Mouse (Mus musculus) frontal cortex, postnatal 14 days (tissue): ENCODE results near the gene Glt8d1.

Source experiments
- DNase-seq, 2 experiments: peaks; one replicate each; pipeline ENCODE4 v3.0.0; 2022; ENCODE audit warnings: low spot score in 2 of 2

The Glt8d1 gene

DNA sequence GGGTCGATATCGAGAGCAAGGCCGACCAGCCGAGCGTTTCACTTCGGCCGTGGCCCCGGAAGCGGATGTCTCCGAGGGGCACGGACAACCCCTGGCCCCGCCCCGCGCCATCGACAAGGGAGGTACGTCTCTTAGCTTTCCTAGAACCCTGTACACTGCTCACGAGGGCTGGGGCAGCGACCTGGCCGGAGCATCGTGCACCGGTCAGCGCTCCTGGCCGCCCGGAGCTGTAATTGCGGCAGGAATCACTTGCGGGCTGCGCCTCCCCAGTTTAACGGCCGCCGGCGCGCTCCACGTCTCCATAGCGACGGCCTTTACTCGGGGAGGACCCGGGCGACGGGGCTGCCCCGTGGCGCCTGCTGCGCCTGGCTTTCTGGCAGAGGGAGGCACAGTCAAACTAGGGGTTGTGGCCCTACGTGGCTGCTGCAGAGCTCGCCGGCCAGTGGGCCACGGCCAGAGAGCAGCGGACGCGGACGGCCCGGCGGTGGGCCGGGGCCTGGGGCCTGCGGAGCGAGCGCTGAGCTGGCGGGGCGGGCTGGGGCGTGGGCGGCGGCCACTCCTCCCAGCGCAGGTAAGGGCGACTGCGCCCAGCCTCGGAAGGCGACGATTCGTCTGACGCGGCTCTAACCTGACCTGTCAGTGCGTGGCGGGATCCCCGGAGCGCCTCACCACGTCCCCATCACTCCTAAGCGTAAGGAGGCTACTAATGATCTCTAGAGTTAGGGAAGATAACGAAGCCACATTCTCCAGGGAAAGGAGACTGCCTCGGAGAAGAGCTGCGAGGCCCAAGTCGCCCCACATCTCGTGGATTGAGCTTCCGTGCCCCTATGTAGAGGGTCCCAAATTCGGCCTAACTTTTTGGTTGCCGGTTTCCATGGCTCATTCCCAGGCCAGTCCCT, at the start of gene Glt8d1, which contains the start of gene Spcs1:
Gene Glt8d1, plus strand, starts transcription at position 94 of the 899 bp plus-strand sequence.
Gene Spcs1, minus strand, starts transcription at position 366 of the 899 bp plus-strand sequence.
- DNase-seq = peak; percentile 75 to 83

DNA sequence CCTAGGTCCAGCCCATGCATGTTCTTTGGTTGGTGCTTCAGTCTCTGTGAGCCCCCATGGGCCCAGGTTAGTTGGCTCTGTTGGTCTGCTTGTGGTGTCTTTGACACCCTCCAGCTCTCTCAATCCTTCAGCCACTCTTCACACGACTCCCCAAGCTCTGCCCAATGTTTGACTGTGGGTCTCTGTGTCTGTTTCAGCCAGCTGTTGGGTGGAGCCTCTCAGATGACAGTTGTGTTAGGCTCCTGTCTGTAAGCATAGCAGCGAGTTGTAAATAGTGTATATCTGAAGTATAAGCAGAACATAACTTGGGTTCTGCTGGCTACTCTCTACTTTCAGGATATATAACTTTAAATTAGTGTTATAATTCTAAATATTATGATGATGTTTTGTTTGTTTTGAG, 42.7 kb upstream of the Glt8d1 start:
- DNase-seq = no peak

DNA sequence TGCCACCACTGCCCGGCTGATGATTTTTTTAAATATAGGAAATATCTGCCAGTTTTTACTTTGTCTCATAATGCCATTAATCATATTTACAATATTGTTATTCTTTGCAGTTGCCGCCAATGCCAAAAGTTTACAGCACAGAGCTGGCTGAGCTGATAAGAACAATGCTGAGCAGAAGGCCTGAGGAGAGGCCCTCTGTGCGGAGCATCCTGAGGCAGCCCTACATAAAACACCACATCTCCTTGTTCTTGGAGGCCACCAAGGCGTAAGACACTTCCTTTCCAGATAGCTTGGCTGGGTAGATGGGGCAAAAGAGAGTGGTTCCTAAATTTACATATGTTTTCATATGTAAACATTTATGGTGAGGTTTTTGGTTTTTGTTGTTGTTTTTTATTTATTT, 42.2 kb upstream of the Glt8d1 start:
- DNase-seq = no peak

DNA sequence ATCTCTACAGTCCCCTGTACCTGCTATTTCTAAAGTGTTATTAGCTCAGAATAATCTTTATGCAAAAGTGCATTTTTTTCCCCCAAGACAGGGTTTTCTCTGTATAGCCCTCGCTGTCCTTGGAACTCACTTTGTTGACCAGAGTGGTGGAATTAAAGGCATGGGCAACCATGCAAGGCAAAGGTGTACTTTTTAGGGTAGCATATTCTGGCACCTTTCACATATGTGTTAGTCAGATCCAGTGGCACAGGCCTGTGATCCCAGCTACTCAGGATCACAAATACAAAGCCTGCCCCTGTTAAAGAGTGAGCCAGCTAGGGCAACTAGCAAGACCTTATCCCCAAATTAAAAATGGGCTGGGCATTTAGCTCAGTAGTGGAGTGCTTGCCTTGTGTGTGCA, 40.8 kb upstream of the Glt8d1 start:
- DNase-seq = no peak

DNA sequence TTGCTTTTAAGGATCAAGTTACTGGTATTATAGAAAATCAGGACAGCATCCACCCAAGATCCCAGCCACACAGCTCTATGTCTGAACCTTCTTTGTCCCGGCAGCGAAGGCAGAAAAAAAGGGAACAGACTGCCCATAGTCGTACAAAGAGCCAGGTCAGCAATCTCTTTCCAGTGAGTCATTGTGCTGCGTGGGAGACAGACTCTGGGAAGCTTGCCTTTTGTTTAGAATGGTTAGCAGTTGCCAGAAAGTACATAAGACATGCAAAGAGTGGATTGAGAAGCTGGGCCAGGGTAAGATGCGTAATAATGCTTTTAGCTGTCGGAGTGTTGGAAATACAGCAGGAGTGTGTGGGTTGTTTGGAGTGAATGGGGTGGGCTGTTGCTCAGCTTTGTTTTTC, 27.0 kb upstream of the Glt8d1 start:
- peak; percentile 18 to 27 for DNase-seq

DNA sequence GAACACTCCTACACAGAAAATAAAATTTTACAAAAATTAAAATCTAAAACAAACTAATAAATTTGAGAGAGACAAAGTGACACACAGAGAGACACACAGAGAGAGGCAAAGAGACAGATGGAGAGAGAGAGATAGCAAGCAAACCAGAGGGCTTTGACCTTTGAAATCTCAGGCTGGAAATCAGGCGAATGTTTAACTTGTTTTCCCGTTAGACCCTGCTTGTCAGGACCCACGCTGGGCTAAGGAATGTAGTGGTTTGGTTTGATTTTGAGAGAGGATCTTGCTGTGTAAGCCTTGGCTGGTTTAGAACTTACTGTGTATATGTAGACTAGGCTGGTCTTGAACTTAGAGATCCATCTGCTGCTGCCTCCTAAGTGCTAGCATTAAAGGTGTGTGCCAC, 25.0 kb upstream of the Glt8d1 start:
- DNase-seq = no peak

DNA sequence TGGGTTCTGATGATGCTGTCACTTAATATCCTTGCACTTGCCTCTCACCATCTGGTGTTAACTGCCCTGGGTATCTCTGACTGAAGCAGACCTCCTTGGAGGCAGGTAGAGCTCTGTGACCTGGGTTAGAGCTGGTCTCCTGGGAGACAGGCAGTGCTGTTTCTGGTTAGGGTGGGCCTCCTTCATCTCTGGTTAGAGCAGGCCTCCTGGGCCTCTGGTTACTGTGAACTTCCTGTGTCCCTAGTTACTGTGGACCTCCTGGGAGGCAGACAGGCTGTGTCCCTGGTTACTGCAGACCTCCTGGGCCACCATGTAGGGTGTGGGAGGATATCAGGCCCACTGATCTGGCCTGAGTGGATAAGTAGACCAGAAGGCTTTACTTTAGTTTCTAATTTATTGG, 4.8 kb upstream of the Glt8d1 start:
- DNase-seq = no peak

DNA sequence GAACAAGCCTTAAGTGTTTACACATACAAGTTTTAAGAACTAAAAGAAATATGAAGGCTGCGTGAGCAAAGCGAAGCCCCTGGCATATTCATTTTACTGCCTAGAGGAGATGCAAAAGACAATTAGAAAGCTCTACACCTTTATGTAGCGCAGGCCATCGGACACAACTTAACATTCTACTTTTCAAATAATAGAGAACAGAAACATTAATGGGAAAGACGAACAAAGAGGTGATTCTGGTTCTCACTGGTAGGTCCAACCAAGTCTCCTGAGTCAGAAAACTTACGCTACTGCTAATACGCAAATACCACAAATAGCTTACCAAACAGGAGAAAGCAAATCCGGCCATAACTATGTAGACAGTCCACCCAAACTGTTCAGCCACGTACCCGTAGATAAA, 844 bp upstream of the Glt8d1 start:
- DNase-seq = no peak

DNA sequence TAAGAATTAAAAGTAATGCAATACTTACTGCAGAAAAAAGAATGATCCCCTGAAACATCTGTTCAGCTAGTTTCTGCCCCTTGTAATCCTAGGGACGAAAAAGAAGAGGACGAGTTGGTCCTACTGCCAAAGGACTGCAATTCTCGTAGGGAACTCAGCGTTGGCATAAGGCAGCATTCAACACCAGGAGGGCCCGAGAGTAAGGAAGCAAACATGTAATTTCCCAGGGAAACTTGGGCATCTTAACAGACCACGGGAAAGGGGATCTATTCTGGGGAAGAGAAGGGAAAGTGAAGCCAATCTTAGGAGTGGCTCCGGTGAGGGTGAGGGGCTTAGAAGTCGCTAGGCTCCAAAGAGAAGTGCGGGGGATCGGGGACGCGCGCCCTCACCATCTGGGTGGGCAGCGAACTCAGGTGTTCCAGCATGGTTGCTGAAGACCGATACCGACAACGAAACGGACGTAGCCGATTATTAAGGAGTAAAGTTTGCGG, 339 bp upstream of the Glt8d1 start:
- no peak for DNase-seq

DNA sequence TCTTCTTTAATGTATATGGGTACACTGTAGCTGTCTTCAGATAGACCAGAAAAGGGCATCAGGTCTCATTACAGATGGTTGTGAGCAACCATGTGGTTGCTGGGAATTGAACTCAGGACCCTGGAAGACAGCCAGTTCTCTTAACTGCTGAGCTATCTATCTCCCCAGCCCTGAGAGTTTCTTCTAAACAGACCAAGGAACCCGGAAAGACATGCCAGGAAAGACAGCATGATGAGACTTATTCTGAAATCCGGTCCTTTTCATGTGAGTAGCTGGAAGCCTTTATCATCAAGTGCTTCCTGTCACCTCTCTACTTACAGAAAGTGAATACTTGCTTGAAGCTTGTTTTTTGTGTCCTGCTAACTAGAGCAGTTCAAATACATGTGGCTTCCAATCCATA, 3.3 kb downstream of the Glt8d1 start:
- DNase-seq = no peak

DNA sequence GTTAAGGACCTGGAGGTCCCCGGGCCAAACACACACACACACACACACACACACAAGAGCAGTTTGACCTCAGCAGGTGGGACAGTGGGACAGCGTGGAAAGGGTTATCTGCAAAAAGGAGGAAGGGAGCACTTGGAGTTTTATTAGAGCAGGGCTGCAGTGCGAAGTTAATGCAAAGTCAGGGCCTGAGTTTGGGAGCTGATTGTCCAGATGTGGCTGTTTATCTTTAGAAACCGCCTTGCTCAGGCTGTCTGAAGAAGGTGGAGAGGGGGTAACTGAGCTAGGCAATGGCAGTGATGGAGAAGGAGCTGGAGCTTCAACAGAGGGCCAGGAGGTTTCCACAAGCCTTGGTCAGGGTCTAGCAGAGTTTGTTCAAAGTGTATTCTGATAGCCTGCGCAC, 5.6 kb downstream of the Glt8d1 start:
- no peak for DNase-seq

DNA sequence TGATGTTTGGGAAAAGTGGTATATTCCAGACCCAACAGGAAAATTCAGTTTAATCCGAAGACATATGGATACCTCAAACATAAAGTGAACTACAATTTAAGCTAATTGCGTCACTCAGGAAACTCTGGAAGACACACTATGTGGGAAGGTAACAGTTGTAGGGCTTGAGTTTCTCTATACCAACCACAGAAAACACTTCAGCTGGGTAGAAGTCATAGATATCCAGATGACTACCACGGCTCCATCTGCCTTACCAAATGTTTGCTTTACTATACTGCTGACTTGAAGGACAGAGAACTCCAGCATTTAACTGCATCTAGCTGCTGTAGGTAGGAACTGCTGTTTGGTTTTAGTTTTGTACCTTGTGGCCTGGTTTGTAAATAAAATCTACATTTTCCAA, 10.4 kb downstream of the Glt8d1 start:
- no peak for DNase-seq

DNA sequence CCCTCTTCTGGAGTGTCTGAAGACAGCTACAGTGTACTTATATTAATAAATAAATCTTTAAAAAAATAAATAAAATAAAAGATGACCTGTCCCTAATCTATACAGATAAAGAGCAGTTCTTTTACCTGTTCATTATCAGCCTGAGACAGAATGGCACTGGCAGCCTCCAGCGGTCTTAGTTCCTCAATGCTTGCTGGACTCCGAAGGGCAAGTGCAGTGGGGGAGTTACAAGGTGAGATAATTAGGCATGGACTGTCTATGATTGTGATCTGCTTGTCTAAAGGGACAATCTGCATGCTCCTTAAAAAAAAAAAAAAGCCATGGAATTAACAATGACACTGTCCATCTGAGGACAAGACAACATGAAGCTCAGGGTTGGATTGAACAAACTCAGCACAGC, 12.7 kb downstream of the Glt8d1 start:
- DNase-seq = no peak

DNA sequence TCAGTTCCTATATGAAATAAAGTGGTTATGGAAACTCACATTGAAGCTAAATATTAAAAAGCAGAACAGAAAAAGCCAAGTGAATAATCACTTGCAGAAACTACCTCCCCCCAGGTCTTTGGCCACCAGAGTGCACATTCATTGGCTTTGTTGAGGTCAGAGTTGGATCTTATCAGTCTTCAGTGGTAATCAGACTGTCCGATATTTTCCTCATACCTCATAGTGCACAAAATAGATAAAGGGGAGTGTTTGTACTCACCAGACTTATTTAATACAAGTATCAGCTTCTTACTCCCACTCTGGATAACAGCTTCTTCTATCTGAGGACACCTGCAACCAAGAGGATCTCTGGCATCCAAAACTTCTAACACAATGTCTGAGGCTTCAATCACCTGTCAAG, 14.9 kb downstream of the Glt8d1 start:
- no peak for DNase-seq

DNA sequence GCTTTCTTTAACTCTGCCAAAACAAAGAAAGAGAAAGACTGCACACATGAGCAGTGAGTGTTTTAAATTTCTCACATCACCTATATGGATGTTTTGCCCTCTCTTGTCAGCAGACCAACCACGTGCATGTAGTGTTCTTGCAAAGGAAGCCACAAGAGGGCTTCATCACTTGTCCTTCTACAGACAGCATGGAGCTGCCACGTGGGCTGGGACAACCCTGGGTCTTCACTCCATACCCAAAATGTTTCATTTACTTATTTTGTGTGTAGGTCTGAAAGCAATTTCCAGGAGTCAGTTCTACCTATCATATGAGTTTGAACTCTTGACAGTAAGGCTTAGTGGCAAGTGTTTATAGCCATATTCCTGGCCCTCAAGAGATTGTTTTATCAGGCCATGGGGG, 16.7 kb downstream of the Glt8d1 start:
- DNase-seq = no peak

DNA sequence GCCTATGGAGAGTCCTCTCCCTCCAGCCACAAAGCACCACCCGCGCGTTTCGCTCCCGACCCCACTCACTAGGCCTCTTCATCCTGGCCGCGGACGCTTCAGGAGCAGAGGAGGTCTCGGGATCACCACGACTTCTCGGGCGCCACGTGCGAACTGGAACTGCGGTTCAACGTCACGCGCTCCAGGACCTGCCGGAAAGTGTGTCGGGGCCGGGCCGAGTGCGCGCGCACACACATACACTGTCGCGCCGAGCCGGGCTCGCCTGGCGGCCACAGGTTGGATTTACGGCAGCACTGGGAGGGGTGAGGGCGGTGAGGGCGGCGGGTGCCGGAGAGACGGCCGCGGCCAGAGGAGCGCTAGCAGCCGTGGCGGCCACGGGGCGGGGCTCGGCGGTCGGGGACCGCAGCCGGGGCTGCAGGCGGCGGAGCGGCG, 17.7 kb downstream of the Glt8d1 start, which contains the start of the genes Pbrm1 and Gnl3:
Gene Pbrm1, plus strand, starts transcription at position 279 of the 432 bp plus-strand sequence.
Gene Gnl3, minus strand, starts transcription at position 293 of the 432 bp plus-strand sequence.
- peak; percentile 92 to 96 for DNase-seq

DNA sequence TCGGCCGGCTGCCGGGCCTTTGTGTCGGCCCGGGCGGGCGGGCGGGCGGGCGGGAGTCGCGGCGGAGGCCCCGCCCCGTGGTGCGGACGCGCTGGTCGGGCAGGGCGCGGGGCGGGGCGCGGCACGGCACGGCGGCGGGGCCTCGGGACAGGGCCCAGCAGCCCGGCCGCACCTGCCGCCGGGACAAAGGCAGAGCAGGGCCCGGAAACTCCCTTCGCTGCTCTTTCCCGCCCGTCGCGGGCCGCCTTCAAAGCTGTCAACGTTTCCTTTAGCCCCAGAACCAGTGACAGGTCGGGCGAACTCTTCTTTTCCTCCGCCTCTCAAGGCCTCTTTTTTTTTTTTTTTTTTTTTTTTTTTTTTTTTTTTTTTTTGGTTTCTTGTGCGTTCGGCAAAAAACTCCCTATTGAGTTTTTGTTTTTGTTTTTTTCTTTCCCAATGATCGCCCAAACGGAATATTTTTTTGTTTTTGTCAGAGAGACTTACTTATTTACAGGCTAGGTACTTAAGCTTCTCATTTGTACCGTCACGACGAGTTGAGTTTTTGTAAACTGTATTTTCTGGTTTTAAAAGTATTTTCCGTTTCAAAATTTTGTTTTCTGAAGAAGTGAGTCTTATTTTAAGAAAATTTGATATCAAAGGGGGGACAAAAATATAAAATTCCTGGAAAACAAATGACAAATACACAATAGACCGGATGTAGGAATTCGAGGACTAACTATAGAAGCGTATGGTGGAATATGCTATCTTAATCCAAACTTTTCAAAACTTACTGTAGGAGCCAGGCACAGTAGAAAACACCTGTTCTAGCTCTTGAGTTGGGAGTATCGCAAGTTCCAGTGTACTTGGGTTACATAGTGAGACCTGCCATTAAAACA, 18.4 kb downstream of the Glt8d1 start:
- peak; percentile 23 to 27 for DNase-seq

DNA sequence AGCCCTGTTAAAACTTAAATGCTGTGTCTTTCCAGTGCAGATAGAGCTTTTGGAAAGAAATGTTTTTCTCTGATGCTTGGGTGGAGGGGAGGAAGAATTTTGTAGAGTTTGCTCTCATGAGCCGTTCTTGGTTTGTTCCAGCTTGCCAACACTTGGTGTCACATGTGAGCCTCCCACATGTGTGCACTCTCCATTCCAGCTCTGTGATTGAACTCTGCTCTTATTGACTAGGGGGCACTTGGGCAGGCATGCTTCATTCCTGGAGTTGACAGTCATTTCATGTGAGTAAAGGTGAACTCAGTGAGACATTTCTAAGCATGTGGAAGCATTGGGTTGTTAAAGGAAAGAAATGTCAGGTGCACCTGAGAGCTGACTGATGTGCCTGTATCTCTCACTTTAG, 21.4 kb downstream of the Glt8d1 start:
- DNase-seq = no peak

DNA sequence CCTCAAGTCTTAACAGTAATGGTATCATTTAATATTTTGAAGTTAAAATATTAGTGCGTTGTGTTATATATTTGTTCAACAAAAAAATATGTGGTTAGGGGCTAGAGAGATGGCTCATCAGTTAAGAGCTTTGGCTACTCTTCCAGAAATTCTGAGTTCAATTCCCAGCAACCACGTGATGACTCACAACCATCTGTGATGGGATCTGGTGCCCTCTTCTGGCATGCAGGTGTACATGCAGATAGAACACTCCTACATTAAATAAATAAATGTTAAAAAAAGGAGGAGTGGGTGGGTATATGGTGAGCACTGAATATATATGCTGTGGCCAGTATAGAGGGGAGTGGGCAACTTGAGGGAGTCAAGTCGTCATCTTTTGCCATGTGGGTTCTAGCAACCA, 24.6 kb downstream of the Glt8d1 start:
- DNase-seq = no peak

DNA sequence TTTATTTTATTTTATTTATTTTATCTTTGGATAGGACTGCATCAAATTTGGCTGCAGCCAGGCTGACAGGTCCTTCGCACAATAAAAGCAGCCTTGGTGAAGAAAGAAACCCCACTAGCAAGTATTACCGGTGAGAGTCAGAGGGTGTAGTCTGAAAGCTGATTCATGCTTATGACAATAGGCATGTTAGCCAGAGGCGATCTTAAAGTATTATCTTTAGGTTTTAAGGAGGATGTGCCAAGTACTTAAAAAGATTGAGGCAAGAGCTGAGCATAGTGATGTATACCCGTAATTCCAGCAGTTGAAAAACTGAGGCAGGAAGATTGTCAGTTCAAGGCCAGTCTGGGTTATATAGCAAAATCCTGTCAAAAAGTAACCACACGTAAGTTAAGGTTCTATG, 44.1 kb downstream of the Glt8d1 start:
- no peak for DNase-seq

DNA sequence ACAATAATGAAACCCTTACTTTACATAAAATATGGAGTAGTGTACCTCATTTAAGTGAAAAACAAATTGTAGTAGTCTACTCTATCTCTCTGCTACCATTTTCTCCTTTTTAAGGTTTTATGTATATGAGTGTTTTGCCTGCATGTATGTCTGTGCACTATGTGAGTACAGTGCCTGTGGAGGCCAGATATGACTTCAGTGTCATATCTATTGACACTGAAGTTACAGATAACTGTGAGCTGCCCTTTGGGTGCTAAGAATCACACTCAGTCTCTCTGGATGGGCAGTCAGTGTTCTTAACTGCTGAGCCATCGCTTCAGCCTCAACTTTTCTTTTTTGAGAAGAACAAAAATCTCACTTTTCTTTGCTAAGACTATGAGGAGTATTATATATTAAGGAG, 44.6 kb downstream of the Glt8d1 start:
- DNase-seq = no peak
